ENCODE assay signal across 8 mouse cellular contexts in genomic region chr11:52561281-52561680, GRCm38 (mm10).
DNase-seq lines count a peak whose midpoint lies in the region; ATAC-seq and TF ChIP-seq lines count a peak whose summit lies in the region.
"Had no signal": no experiment of that assay in that cellular context is flagged by ENCODE, and none has a peak within 500 bp of the region (broad histone marks: within the 10 kb centered on the region; RNA-seq: fewer than 3 reads in every experiment).

No protein-coding gene starts in this region.

- peak; percentile 9 to 27 for DNase-seq in lung, adult 18-20 months
- no peak for DNase-seq in lung, adult 2 months
- peak; percentile 28 to 34 for DNase-seq in heart, adult 9 months (ENCODE audit: low spot score in 2 of 2)
- DNase-seq in midbrain, postnatal 0 days (ENCODE audit: low spot score): peak; percentile 85
- no peak for DNase-seq in frontal cortex, postnatal 36 days (ENCODE audit: low spot score in 2 of 2)
- DNase-seq in urinary bladder, adult 18-20 months (ENCODE audit: low spot score in 2 of 2): no peak

- H3K4me2 ChIP-seq in hindbrain, embryonic 16.5 days (ENCODE audit: low read length): no peak overlapping the region
- H3K4me2 ChIP-seq in midbrain, postnatal 0 days (ENCODE audit: low read depth, low read length, poor library complexity, severe bottlenecking): no peak overlapping the region
- H3K4me2 ChIP-seq: limb, embryonic 12.5 days had no signal

- H3K27me3 ChIP-seq in hindbrain, embryonic 16.5 days (replicated peaks; ENCODE audit: control insufficient read depth, insufficient read depth, low read length): no peaks in the 10 kb centered on the region
- H3K27me3 ChIP-seq in midbrain, postnatal 0 days (ENCODE audit: insufficient read depth, low read length): no peaks in the 10 kb centered on the region; the same call in 1 of the 2 replicates
- H3K27me3 ChIP-seq: limb, embryonic 12.5 days had no signal

- no peak for TF ChIP-seq POLR2A in lung, adult 2 months (IDR thresholded peaks at IDR 0.05; ENCODE audit: borderline replicate concordance, extremely low read depth, low read depth, low read length)

- no peaks in the 10 kb centered on the region for H3K4me1 ChIP-seq in lung, adult 2 months (ENCODE audit: control insufficient read depth, insufficient read depth, low read length)
- 0 out of 2 replicates have a peak, but pooled peaks cover 4% of the 10 kb centered on the region for H3K4me1 ChIP-seq in hindbrain, embryonic 16.5 days (ENCODE audit: control insufficient read depth, insufficient read depth, low read depth, low read length)
- H3K4me1 ChIP-seq in midbrain, postnatal 0 days (ENCODE audit: insufficient read depth, low read length): no peaks in the 10 kb centered on the region

- H3K9ac ChIP-seq in hindbrain, embryonic 16.5 days (ENCODE audit: low read depth, low read length): no peak overlapping the region
- no peak overlapping the region for H3K9ac ChIP-seq in midbrain, postnatal 0 days (replicated peaks; ENCODE audit: low read length, poor library complexity, severe bottlenecking)
- H3K9ac ChIP-seq: limb, embryonic 12.5 days had no signal

- no peaks in the 10 kb centered on the region for H3K36me3 ChIP-seq in hindbrain, embryonic 16.5 days (ENCODE audit: control insufficient read depth, insufficient read depth, low read length)
- H3K36me3 ChIP-seq in midbrain, postnatal 0 days (ENCODE audit: insufficient read depth, low read length): no peaks in the 10 kb centered on the region
- H3K36me3 ChIP-seq: limb, embryonic 12.5 days had no signal

- no peak for TF ChIP-seq CTCF in lung, adult 2 months (IDR thresholded peaks at IDR 0.05; ENCODE audit: insufficient read depth, low read length)
- no peak for TF ChIP-seq CTCF in midbrain, postnatal 0 days (IDR thresholded peaks at IDR 0.05)

- peak; percentile 81 for ATAC-seq in hindbrain, embryonic 16.5 days
- peak; percentile 63; the same call in 1 of the 2 replicates for ATAC-seq in midbrain, postnatal 0 days (ENCODE audit: low FRiP score)

- no peak overlapping the region for H3K27ac ChIP-seq in hindbrain, embryonic 16.5 days (ENCODE audit: low read depth, low read length)
- no peak overlapping the region for H3K27ac ChIP-seq in midbrain, postnatal 0 days (ENCODE audit: low read depth, low read length)
- H3K27ac ChIP-seq: limb, embryonic 12.5 days had no signal

- H3K4me3 ChIP-seq in lung, adult 2 months (replicated peaks; ENCODE audit: extremely low read depth, low read depth, low read length): no peak overlapping the region
- no peak overlapping the region for H3K4me3 ChIP-seq in hindbrain, embryonic 16.5 days (ENCODE audit: low read length)
- no peak overlapping the region for H3K4me3 ChIP-seq in midbrain, postnatal 0 days (ENCODE audit: low read depth, low read length)
- H3K4me3 ChIP-seq: limb, embryonic 12.5 days had no signal

- WGBS in lung, adult 2 months: 36% methylated on average over 7 of the region's 7 CpGs
- WGBS in hindbrain, embryonic 16.5 days: 39% methylated on average over 7 of the region's 7 CpGs
- WGBS in midbrain, postnatal 0 days: 55% methylated on average over 7 of the region's 7 CpGs

- H3K9me3 ChIP-seq in hindbrain, embryonic 16.5 days (ENCODE audit: control insufficient read depth, low read length): no peaks in the 10 kb centered on the region
- H3K9me3 ChIP-seq in midbrain, postnatal 0 days (ENCODE audit: low read length): no peaks in the 10 kb centered on the region
- H3K9me3 ChIP-seq: limb, embryonic 12.5 days had no signal

Comparison
In these comparisons a context has a peak if more than half of its experiments do, and no peak if none do; other contexts are left out.
1. DNase-seq: peak in lung, adult 18-20 months (2 of 2), heart, adult 9 months (2 of 2) and midbrain, postnatal 0 days (single experiment); none in lung, adult 2 months (single experiment), frontal cortex, postnatal 36 days (0 of 2) and urinary bladder, adult 18-20 months (0 of 2).